Mouse (Mus musculus) megakaryocyte progenitor cell, adult 5-6 weeks (primary cell): ENCODE data around the gene Fam110c. TPM values are rescaled to one million over a fixed set of nuclear protein-coding genes. Genes with fewer than 3 reads are reported as not detected.

ENCODE experiments used
- ATAC-seq: replicated peaks from 2 replicates; pipeline ENCODE4 v1.8.0; 2016; ENCODE audit warnings: mild to moderate bottlenecking, moderate TSS enrichment, inconsistent platforms; ENCODE audit not compliant: poor library complexity
- total RNA-seq, 2 experiments: library from RNA; stranded (forward) in 1 of 2; stranded (reverse) in 1 of 2; fragments of 157-497, 149-512 nt in 1 of 2; fragments of 200-1000 nt in 1 of 2; gene quantifications; 2 replicates each; pipeline versions ENCODE4 v1.2.3 to v1.2.4; 2015 to 2017

The Fam110c gene
- total RNA-seq, 2 experiments from 2014 or later: 0.08 to 0.64 TPM

DNA sequence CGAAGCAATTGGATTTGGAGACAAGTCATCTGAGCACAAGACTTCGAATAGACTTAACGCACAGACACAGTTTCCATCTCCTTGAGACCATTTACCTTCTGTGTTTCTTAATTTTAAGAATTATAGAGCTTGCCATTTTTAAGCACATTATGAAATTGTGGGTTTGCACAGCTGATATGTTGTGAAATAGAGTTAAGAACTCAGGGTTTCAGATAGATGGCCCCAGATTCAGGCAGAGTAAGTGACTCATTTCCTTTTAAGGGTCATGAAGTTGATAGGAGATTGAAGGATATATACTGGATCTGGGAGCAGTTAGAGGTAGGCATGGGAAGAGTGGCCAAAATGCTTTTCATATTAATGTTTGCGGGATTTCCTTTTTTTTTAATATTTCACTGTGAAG, 27.5 kb downstream of the Fam110c start:
- ATAC-seq: peak; percentile 67

DNA sequence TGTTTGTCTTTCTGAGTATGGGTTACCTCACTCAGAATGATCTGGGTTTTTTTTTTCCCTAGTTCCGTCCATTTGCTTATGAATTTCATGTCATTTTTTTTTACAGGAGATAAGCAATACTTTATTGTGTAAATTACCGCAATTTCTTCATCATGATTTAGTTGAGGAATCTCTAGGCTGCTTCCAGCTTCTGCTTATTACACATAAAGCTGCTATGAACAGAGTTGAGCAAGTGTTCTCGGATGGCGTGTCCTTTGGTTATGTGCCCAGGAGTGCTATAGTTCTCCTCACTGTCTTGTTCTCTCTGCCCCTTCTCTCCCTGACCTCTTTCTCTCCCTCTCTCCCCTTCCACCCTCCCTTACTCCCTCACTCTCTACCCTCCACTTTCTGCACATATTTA, 28.2 kb downstream of the Fam110c start:
- peak; percentile 96 for ATAC-seq

DNA sequence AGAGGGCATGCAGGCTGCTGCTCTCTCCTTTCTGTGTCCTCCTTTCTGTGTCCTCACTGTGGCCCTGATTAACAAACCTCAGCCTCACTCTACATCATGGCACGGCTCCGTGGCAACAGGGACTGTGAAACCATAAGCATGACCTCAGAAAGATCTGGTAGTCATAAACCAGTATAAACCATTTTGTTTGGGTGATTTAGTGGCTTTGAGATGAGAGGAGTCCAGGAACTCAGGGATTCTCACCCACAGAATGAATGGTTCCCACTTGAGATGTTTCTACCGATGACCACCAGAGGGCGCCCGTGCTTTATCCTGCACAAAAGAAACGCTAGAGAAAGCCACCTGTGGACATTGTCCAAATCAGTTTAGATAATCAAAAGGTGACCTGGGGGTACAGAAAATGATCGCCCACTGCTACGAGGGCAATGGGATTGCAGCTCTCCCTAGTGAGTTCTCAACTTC, 42.4 kb downstream of the Fam110c start:
- ATAC-seq: peak; percentile 85

DNA sequence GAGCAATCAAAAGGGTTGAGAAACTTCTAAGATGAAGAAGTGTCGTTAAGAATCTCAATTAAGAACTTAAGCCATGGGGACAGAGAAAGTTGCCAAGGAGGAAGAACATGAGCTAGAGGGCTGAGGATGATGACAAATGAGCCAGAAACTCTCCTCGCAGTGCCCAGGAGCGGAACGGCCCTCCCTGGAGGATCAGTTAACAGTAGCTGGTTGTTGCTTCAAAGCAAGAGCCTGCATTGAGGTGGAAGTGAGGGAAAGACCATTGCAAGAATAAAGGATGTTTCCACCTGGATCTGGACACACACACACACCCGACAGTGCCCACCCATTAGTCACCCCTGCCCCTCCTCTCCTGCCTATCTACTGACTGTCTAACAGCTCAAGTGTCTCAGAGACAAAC, 46.9 kb downstream of the Fam110c start:
- ATAC-seq: no peak

DNA sequence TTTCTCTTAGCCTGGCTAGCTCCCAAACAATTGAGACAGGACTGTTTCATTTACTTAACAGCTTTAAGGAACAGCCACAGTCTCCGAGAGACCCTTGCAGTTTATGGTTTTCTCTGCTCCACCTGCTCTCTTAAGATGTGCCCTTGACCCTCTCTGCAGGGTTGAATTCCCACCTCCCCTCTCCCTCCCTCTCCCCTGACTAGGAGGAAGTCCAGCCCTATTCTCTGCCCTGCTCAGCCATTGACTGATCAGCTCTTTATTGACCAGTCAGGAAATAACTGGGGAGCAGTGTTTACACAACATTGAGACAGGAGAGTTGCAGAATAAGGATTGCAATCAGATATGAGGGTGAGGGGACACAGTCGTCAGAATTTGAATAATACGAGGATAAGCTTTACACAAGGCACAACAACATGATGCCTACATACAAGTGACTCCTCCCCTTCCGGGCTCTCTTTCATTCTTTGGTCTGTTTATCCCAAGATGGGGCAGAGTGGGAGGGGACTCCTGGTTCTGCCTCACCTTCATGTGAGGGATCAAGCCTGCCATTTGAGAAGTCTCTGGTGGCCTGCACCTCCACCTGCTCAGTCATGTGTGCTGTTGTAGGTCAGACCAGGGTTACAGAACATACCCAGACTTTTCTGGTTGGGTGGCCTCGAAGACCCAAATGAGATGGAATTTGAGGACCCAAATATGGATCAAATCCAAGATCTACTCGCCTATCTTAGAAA, 49.4 kb downstream of the Fam110c start:
- no peak for ATAC-seq

DNA sequence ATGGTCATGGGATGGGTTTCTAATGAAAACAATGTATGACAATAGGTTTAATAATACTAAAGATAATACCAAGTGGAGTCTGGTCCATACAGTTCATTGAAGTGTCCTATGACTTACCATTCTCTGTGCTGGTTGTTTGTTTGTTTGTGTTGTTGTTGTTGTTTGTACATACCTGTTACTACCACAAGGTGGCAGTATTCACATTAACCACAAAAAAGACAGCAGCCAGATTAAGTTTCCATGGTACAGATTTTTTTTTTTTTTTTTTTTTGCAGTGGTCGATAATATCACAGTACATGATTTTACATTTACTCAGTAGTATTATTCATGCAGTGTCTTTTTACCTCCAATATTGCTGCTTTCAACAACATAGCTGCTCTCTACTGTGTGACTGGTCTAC, 52.4 kb downstream of the Fam110c start:
- no peak for ATAC-seq

DNA sequence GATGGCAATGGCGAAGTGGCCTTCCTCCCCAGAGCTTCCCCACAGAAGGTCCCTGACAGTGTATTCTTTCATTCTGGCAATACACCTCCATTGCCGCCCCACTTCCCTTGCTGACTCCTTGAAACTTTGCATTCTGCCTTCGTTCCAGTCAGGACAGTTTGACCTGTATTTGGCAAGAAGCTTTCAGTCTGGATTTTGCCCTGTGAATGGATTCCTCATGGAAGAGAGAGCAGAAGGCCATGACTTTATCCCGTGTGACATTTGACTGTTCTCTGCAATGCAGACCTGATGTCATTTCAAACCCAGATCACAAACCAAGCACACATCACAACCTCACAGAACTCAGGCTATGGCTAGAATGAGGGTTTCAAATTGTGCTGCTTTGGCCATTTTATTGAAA, 55.9 kb downstream of the Fam110c start:
- ATAC-seq: no peak

Other genes starting within 250 kb of the Fam110c start
- not detected in 2 replicates for gene Alkal2, start 189.5 kb upstream of the Fam110c start, total RNA-seq (2015)
- not detected in 2 replicates for gene Alkal2, start 189.5 kb upstream of the Fam110c start, total RNA-seq (2017)
- 58.3 and 68.8 TPM in 2 replicates for gene Acp1, start 162.3 kb upstream of the Fam110c start, total RNA-seq (2015)
- gene Acp1, start 162.3 kb upstream of the Fam110c start, total RNA-seq (2017): 80.0 and 85.9 TPM in 2 replicates
- 1.6 and 1.8 TPM in 2 replicates for gene Sh3yl1, start 162.2 kb upstream of the Fam110c start, total RNA-seq (2015)
- gene Sh3yl1, start 162.2 kb upstream of the Fam110c start, total RNA-seq (2017): 0.12 and 0.74 TPM in 2 replicates
- not detected in 2 replicates for gene Gm6993, start 166.9 kb downstream of the Fam110c start, total RNA-seq (2015)
- gene Gm6993, start 166.9 kb downstream of the Fam110c start, total RNA-seq (2017): not detected in 2 replicates
- 0.07 TPM in 1 of 2 replicates, not detected in the other for gene Lamb1, start 191.4 kb downstream of the Fam110c start, total RNA-seq (2015)
- not detected in 2 replicates for gene Lamb1, start 191.4 kb downstream of the Fam110c start, total RNA-seq (2017)